Mouse (Mus musculus): ENCODE measurements around the gene Tshr.
"Not testable (repeated sequence)": the region's sequence is repeated elsewhere in the genome, so short reads cannot be mapped to it uniquely, and the experiment has no call there.

The Tshr gene

DNA sequence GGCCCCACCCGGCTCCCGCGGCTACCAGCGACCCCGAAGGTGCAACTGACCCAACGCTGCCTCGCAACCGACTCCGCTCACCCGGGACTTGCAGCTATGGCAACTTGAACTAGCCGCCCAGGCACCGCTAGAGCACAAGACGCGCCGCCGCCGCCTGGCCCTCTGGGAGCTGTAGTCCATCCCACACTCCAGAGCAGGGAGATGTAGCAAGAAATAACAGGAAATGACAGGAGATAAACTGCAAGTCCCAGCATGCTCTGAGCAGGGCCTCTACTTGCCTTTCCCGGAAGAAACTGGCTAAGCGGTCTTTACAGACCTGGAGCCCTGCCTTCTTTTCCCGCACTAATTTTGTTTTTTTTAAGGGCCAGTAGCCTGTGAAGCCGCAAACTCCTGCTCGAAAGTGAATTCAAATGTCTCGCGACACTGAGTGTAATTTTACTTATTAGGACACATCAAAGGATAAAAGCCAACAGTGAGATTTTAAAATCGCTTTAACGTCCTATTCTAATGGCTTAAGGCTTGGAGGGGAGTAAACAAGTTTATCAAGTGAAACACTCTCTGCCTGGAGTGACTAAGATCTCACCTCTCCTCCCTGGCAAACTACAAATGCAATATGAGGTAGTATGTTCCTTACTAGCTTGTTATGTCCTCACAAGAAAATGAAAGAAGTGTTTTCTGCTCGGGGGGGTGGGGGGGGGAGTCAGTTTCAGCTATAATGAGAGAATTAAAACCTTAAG is at the start of gene Tshr, which contains the start of gene Cep128:
Gene Tshr, plus strand, starts transcription at position 283 of the 737 bp plus-strand sequence.
Gene Cep128, minus strand, starts transcription at position 129 of the 737 bp plus-strand sequence.
- peak; percentile 94 for DNase-seq (ENCODE audit: low read depth, low spot score)

DNA sequence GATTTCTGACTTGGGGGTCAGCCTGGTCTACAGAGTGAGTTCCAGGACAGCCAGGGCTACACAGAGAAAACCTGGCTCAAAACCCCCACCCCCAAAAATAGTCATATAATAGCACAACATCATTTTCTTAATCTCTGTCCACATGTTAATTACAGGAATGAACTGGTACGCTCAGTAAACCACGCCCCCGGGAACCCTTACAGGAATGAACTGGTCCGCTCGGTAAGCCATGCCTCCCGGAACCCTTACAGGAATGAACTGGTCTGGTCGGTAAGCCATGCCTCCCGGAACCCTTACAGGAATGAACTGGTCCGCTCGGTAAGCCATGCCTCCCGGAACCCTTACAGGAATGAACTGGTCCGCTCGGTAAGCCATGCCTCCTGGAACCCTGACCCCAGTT is 45.7 kb upstream of the Tshr start:
- DNase-seq (ENCODE audit: low read depth, low spot score), result not testable (repeated sequence)

DNA sequence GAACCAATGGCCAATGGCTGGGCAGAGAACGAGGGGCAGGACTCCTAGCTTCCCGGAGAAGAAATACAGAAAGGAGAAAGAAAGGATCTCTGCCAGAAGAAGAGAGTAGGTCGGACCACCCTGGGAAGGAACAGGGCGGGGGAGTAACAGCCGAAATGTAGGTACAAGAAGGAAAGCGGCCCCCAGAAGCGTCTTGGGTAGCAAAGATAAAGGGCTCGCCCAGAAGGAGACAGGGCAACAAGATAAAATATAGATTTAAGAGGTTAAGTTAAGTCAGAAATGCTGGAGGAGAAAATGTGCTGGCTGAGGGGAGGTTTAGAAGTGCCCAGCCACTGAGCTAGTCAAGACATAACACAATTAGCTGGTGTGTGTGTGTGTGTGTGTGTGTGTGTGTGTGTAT is 30.6 kb upstream of the Tshr start:
- DNase-seq (ENCODE audit: low read depth, low spot score), result no peak

DNA sequence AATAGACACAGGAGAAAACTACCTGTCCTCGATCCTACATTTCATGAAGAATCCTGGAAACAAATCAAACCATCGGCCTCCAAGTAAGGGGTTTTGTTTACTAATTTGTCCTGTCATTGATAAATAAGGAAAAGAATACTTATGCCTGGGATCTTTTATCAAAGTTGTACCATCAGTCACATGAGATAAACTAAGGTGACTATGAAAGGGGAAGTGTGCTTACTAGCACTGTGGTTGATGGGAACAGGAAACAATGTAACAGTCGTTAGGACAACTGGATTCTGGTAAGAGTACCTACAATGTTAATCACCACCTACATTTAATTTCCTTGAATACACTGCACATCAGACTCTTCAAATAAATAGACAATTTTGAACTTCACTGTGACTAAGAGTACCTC is 15.2 kb upstream of the Tshr start:
- DNase-seq (ENCODE audit: low read depth, low spot score), result no peak

DNA sequence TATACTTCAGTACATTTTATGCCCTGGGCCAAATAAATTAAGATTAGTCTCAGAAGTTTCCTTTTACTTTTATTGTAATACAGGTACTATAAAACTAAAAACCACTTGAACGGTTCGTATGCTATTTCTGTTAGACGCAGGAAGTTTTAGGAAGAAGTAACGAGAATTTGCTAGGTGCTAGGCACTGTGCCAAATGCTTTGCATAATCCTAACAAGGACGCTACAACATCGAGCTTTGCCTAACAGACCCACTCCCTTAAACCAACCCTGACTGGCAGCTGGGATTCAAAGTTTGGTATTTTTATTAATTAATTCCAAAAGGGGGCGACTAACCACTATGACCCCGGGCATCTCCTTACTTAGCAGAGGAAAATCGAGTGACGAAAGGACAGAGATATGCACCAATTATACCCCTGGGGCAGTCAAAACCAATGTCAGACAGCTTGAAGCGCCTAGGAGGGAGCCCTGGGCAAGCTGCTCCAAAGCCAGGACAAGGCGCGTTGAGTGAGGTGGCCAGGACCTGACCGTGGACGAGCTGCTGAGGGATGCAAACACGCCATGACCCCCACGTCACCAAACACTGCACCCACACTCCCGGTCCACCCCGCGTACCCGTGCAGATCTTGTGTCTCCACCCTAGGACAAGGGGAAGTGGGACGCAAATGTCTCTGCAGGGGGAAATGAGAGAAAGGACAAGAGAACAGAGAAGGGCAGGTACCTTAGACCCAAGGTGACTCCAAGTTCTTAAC is 673 bp upstream of the Tshr start:
- DNase-seq (ENCODE audit: low read depth, low spot score), result peak; percentile 6

DNA sequence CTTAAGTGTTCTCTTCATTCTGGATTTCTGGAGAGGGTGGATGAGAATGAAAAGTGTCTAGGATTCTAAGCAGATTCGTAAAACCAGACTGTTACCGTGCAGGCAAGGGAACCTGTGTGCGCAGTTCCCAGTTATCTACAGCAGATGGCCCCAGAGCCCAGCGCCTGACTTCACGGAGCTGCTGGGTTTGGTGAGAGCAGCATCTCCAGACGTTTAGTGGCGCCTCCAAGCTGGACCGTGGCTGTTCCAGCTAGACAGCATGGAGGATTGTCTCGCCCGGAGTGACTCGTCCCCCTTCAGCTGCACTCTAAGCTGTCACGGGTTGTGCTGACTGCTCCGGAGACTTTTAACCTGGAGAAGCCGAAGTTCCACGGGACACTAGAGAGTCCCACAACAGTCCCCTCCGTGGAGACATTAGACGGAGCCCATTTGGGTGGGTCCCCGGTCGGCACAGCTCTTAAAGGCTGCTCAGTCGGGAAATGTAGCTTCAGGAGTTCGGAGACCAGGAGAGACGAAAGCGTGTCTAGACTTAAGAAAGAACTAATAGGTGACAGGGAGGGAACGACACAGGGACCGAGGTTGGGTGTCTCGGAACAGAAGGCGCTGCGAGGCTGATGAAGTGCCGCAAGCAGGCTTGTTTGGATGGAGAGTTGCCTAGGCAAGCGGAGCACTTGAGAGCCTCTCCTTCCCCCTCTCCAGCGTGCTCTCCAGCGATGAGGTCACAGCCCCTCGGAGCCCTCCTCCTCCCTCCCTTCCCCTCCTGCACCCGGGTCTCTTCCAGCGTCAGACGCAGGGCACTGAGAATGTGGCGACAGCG is 16.1 kb downstream of the Tshr start:
- peak; percentile 34 for DNase-seq (ENCODE audit: low read depth, low spot score)

DNA sequence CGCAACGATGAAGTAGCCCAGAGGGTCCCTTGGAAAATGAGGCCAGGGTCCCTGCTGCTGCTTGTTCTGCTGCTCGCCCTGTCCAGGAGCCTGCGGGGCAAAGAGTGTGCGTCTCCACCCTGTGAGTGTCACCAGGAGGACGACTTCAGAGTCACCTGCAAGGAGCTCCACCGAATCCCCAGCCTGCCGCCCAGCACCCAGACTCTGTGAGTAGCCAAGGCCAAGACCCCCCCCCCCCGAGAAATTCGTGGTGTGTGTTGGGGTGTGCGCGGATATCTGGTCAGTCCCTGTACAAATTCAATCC is 16.6 kb downstream of the Tshr start:
- no peak for DNase-seq (ENCODE audit: low read depth, low spot score)

DNA sequence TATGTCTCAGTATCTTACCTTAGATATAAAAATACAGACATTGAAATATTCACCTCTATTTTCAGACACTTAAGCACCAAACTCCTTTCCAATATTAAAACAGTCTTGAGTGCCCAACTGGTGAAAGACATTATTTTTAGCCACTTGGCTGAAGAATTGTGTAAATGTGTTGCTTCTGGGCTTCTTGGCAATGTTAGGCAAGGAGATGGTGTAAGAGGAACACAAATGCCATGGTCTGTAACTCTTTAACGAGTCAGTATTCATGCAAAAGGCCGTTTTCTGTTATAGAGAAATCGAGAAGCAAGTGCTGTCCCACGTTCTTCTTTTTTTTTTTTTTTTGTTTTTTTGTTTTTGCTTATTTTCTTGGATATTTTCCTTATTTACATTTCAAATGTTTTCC is 25.9 kb downstream of the Tshr start:
- DNase-seq (ENCODE audit: low read depth, low spot score), result no peak

DNA sequence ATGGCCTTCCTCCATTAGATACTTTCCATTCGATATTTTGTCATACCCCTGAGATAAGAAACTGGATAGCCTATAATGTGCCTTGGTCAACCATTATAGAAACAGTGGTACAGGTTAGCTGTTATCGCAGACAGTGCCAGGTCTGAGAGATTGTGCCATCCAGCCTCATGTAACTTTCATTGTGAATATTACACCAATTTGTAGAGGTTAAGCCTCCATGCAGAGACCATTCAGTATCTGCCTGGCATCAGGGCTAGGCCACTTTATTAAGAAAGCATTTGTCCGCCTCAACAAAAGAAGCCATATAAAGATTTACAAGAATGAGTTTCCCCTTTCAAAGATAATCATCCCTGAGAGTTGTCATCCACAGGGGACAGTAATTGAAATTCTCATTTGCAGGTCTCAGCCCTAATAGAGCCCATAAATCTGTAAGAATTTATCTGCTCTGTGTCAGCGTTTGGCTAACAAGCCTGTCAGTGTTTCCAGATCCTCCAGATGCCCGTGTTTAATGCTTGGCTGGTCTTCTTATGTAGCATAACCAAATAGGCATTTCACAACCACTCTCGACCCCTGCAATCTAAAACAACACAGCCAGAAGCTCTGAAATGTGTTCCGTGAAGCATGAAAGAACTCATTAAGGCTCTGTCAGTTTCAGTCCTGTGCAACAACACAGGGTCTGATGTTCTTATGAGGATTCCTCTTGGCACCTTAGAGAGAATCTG is 28.3 kb downstream of the Tshr start:
- no peak for DNase-seq (ENCODE audit: low read depth, low spot score)

DNA sequence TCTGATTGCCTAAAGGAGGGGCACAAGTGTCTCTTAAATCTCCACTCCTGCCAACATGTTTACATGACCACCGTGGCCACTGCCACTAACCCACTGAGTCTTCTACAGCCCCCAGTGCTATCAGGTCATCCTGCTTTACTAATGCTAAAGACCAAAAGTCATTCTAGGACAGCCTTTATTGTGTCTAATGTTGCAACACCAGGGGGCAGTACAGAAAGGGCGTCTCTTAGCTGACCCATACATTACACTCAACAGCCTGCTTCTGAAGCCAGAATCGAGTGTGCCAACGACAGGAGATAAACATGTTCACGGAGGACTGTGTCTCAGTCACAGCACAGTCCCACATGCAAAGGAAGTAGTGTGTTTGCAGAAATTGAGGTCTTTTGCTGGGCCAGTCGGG is 30.7 kb downstream of the Tshr start:
- DNase-seq (ENCODE audit: low read depth, low spot score), result no peak

DNA sequence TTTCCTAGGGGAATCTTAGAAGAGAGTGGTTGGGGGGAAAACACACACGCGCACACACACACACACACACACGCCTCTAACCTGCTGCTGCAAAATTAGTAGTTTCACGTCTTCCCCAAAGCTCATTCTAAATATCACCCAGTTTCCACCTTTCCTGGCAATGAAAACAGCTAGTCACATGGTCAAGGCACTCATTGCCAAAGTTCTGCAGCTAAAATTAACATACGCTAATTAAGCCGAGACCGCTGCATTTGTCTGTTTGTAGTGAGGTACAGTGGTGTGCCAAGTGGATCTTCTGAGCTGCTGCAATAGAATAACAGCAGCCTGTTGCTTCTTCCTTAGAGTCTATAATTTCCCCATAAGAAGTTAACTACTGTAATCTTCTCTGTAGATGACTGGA is 32.5 kb downstream of the Tshr start:
- no peak for DNase-seq (ENCODE audit: low read depth, low spot score)

DNA sequence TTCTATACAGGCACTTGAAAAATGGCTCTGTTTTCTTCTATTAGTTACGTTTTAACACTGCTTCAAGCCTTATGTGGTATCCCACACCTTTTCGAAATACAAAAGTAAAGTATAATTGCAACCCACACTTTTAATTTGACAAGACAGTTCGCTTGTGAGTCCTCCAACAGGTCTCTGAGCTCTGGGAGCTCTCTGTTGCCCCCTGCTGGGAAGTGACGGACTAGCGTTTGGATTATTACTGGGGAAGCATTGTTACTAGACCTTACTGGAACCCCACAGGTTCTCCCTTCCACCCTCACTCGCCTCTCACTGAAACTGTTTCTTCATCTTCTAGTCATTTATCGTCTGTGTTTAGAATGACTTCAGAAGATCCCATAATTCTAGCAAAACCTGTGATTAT is 34.4 kb downstream of the Tshr start:
- DNase-seq (ENCODE audit: low read depth, low spot score), result peak; percentile 51

DNA sequence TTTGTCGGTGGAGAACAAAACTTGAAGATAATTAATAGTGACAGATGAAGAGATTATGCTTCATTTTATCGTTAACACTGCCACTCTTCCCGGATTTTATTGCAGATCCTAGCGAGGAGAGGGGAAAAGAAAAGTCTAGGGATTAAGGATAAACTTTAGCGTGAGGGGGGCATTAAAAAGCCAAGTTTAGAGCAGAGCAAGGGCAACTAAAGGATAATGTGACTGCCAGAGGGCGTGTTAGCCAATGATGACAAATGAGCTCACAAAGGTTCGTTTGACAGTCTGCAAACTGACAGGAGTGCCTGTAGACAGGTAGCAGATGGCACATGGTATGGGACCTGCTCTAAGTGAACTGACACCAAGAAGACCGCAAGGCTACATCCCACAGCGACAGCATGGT is 36.9 kb downstream of the Tshr start:
- no peak for DNase-seq (ENCODE audit: low read depth, low spot score)

DNA sequence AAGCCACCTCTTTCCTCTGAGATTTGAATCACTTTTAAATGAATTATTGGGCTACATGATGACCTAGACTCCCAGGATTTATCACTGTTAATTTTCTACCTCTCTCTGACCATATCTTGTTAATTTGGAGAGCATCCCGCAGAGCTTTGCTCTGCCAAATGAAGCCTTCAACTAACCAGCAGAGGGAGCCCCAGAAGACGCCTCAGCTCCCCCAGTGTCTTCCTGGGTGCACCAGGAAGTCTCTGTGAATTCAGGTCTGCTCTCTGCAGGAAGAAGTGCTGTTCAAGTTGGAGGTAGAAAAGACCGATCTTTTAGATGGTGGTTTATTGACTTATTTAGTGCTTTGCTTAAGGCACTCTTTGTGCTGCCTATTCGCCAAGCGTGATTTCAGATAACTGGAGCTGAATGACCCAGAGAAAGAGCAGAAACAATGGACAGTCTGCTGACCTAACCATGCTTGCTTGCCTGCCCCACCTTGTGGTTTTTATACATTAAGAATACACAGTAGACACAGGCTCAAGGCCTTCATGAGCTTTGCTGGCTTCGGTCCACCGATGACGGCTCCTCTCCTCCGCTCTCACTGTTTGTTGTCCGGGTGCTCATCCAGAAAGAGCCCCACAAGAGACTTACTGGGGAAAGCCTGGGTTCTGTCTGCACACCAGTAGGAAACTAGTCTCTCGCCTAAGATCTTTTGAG is 38.9 kb downstream of the Tshr start:
- DNase-seq (ENCODE audit: low read depth, low spot score), result peak; percentile 69

DNA sequence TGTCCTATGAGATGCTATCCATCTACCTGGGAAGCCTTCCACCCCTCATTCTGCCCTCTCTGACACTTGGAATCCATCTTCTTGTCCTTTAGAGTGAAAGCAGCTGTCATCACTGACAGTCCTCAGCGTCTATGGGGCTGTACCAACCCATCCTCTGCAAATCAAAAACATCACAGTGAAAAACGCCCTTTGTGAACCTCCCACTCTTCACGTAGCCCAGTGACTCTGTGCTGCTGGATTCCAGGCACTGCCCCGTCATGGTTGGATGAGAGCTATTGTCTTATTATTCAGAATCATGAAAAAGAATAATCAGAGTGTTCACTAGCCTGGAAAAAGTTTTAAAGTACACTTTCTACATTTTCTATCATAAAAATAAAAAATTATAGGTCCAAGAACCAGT is 42.1 kb downstream of the Tshr start:
- DNase-seq (ENCODE audit: low read depth, low spot score), result no peak

DNA sequence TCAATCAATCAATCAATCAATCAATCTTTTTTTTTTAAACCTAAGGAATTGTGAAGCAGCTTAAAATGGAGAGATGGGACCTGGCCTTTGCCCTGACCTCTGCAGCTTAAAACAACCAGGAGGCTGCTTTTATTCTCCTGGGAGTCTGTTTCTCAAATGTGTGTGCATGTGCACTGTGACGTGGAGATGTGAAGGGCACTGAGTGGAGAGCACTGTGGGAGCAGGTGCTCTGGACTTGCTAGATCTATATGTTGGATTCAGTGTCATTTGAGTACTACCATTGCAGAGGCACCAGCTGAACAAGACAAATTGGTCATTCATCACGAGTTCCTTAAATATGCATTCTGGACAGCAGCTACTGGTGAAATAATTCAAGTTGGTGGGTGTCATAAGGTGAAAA is 42.8 kb downstream of the Tshr start:
- DNase-seq (ENCODE audit: low read depth, low spot score), result no peak

DNA sequence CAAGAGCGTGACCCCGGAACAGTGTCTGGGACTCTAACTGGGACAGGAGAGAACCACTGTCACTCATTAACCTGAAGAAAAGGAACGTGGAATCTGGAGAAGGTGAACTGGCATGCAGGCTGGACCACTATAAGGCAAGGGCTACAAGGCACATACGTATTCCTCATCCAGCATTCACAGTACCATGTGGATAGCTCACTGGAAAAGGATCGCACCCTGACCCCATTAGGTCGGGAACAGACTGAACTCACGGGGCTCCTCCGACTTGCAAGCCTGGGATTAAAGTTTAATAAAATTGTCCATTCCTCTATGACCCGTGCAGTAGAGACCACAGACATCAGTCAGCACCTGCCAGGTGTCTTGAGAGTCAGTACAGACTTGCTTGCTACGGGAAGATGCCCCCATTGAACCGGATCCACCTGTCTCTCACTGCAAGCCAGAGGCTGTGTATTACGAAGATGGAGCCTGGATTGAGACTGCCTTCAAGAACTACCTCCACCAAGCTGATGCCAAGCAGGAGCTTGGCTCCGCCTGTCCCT is 97.9 kb downstream of the Tshr start:
- no peak for DNase-seq (ENCODE audit: low read depth, low spot score)

DNA sequence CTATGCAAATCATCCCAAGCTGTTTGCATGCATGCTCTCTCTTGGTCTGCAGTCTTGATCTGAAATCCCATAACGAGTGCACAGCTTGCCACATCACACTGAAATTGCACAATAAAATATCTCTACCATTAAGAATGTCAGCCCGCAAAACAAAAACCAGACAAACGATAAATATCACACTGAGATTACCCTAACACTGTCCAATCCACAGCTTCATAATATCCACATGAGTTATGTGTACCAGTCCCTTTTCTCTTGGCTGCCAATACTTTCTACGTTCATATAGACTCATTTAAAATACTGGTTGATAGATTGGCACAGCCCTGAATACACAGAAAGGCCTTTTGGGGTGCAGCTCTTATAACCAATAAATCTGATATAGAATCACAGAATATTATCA is 102.0 kb downstream of the Tshr start:
- DNase-seq (ENCODE audit: low read depth, low spot score), result no peak

DNA sequence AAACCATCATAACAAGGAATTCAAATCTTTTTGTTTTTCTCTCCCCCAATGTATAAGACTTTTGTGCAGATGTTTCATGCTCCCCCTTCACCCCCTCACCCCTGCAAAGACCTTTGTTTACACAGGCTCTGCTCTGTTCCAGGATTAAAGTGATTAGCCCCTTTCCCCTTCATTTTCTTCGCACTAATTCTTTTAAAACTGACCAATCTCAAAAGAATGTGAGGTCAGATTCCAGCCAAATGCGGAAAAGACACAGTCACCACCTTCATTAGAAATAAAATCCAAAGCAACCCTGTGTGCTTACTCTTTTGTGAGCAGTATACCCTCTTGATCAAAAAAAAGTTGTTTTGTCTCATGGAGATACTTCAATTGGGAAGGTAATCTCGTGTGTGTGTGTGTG is 104.0 kb downstream of the Tshr start:
- DNase-seq (ENCODE audit: low read depth, low spot score), result no peak

DNA sequence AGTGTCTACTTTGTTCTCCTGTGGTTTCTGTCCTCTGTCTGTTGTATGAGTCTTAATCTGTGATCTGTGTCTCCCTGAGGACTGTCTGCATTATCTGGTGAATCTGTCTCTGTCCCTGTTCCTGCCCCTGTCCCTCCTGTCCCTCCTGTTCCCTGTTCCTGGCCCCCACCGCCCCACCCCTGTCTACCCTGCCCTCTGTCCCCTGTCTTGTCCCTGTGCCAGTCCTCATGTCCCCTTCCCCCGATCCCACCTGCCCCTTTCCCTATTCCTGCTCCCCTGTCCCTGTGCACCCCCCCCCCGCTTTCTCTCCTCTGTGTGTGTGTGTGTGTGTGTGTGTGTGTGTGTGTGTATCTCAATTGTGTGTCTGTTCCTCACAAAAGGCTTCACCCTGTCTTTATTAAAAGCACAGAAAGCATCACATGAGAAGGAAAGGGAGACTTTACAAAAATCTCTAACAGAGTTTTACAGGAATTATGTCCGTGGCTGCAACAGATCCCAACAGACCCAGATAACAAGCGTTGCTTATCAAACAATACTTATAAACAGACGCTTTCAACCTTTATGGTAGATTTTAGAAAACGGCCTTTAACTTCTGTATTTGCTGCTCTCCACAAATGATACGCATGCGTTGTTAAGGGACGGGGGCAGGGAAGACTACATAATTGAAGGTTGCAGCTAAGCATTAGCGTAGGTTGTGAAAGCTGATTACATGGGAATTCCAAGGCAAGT is 111.3 kb downstream of the Tshr start:
- DNase-seq (ENCODE audit: low read depth, low spot score), result no peak

All from CD4-positive helper T cell, adult 2 months (primary cell).